Mouse (Mus musculus) right cerebral cortex, postnatal 25 days (tissue): ENCODE measurements at regions not wholly inside any gene's neighbourhood (a gene's known extent, or its start where the extent isn't known, plus 50 kb on each side); places are given as distances from the start of the nearest gene placed in this dataset.

ENCODE experiments used
- DNase-seq: peaks from one replicate; pipeline ENCODE4 v3.0.0; 2022

DNA sequence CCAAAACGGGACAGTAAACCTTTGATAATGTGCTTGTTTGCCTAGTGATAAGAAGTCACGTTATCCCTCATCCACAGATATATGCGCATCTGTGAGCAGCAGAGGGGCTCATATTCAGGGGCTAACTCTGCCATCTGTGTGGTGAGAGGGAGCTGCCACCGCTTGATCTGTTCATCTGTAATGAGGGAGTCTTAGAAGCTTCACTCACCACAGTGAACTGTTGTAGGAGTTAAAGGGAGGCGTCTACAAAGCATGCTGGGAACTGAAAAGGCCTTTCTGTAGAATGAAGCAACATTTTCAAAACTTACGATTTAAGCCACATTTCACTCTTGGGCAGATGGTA lies 324.1 kb upstream of the 1700056E22Rik start:
- no peak for DNase-seq

DNA sequence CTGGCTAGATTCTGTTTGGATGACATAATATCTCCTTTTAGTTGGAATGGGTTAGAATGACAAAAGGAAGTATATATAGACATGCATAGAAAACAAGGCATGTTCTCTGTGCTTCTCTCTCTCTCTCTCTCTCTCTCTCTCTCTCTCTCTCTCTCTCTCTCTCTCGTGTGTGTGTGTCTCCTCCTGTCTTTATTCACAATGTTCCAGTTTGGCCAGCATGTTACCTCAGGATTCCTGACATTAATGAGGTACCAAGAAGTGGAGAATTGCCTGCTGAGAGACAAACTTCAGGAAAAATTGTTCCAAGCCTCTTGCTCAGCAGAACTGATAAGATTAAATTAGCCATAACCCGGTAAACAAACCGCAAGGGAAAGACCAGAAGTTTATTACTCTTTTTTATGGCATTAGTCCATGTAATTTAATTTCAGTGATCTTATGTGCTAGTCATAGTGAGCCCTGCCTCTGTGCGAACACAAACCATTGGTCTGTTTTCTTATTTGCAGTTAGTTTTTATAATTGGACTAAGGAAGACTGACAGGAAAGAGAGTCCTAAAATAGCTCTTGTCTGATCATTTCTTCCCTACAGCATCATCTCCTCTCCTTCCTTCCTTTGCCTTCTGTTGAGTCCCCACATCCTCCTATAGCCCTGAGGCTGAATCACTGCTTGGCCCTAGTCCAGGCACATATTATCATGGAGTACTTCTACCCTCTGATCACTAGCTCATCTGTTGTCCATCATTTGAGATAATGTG lies 323.5 kb upstream of the 1700056E22Rik start:
- DNase-seq: no peak

- no peak for DNase-seq
Observed at GRCm38 (mm10) chr1:184353832-184354449, 319.8 kb upstream of the 1700056E22Rik start.

- no peak for DNase-seq
Observed at GRCm38 (mm10) chr1:184351760-184352159, 317.7 kb upstream of the 1700056E22Rik start.

- no peak for DNase-seq
Observed at GRCm38 (mm10) chr1:184344829-184345228, 310.7 kb upstream of the 1700056E22Rik start.

DNA sequence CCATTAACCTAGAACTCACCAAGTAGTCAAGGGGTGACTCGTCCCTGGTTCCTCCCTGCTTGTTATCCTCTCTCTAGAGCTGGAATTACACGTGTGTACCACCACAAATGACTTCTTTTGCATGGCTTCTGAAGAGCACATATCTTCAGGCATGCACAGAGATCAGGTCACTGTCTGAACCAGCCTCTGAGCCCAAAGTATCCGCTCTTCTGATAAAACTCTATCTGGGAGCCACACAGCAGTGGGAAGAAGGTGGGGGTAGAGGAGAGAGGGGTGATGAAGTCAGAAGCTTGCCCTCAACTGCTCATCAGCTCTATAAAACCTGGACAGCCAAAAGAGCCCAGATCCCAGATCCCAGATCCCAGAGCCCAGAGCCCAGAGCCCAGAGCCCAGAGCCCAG lies 301.9 kb upstream of the 1700056E22Rik start:
- no peak for DNase-seq

GRCm38 (mm10) chr1:184335281-184335680 lies 301.2 kb upstream of the 1700056E22Rik start:
- no peak for DNase-seq

- no peak for DNase-seq
Observed at GRCm38 (mm10) chr1:184334818-184335217, 300.7 kb upstream of the 1700056E22Rik start.

DNA sequence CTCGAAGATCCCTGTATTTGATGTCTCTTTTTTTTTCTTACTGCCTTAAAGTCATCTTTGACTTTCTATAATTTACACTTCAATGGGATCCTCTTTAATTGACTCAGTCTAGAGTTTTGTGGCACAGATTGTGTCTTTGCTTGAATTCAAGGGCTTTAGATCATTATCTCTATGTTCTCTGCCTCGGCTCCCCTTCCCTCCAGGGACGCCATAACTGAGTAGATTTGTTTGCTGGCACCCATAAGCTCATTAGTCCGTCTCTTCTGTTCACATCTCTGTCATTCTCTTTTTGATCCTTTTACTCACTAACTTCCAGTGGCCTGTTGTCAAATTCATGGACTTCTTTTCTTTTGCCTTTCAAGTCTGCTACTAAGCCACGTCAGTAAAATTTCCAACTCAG lies 299.0 kb upstream of the 1700056E22Rik start:
- DNase-seq: no peak

- DNase-seq: no peak
Observed at GRCm38 (mm10) chr1:184330516-184331350, 296.6 kb upstream of the 1700056E22Rik start.

GRCm38 (mm10) chr1:184326191-184326590 lies 292.1 kb upstream of the 1700056E22Rik start:
- no peak for DNase-seq

DNA sequence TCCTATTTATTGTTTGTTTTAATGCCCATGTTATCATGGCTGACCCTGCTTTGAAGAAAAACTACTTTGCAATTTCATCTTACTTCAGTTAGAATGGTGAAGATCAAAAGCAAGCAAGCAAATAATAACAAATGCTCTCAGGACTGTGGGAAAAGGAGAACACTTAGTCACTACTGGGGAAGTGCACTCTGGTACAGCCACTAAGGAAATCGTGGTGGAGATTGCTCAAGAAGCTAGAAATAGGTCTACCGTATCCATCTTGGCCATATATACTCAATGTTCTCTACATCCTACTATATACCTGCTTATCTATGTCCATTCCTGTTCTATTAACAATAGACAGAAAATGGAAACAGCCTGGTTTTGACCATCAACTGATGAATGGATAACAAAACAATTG lies 290.1 kb upstream of the 1700056E22Rik start:
- no peak for DNase-seq

GRCm38 (mm10) chr1:184320521-184321177 lies 286.5 kb upstream of the 1700056E22Rik start:
- no peak for DNase-seq

DNA sequence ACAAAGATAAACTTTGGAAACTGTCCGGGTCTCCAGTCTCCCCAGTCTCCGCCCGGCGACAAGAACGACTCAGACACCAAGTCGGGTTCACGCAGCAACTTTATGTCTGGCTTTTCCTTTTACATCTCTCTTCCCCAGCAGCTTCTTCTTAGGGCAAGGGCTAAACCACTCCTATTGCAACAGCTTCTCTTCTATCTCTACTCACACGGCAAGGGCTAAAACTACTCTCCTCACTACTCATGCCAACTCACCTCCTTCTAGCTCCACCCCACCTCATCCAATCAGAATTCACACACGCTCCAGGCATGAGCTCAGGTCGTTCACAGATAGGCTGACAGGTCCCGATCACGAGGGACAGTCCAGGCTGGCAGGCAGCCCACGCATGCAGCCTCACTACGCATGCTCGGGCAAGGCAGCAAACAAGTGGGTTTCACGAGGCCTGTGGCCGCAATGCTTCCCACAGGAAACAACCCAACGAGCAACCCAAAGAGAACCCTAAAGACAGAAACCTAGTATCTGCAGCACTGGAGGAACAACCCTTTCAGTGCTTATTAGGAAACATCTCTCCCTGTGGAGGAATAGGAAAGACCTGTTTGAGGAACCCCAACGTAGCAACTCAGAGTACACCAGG lies 276.2 kb upstream of the 1700056E22Rik start:
- DNase-seq: no peak

GRCm38 (mm10) chr1:184304813-184305212 lies 270.7 kb upstream of the 1700056E22Rik start:
- DNase-seq: no peak

GRCm38 (mm10) chr1:184304204-184304603 lies 270.1 kb upstream of the 1700056E22Rik start:
- DNase-seq: no peak

DNA sequence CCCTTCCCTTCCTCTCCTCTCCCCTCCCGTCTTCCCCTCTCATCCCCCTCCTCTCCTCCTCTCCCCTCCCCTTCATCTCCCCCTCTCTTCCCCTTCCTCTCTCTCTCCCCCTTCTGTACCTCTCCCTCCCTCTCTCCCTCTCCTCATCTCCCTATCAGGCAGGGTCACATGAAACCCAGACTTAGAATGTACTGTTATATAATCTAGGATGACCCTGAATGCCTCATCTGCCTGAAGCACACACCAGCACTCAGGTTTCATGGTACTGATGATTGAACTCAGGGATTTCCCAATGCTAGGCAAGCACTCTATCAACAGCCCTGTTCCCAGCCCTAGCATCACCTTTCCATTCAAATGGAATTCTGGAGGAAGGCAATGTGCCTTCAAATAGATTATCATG lies 264.6 kb upstream of the 1700056E22Rik start:
- DNase-seq: no peak

GRCm38 (mm10) chr1:184297001-184297740 lies 263.1 kb upstream of the 1700056E22Rik start:
- DNase-seq: no peak

GRCm38 (mm10) chr1:184291129-184291528 lies 257.0 kb upstream of the 1700056E22Rik start:
- no peak for DNase-seq

DNA sequence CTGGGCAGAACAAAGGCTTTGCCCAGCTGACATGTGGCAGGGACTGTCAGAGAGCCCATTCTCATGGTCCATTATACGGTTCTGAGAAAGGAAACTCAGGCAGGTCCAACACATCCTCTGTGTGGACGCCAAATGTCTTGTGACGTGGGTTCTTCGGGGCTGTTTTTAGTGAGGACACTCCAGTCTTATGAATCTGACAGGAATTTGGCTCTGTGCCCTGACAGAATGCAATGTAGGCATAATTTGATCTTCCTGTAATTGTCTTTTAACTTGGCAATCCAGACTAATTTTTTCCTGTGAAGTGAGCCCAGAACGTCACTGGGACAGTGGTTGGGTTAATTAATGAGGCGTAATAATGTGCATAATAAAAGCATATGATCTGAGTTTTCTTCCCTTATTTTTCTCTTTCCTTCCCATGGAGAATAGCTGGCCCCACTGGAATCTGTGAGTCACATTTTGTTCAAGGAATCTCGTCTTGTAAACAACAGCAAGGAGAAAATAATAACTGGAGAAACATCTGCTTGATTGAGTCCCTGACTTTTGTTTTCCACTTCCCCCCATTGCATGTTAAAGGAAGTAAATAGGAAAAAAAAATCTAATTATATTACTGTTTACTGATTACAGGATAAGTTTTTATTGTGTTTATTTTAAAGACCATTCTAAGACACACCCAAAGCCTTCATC lies 255.8 kb upstream of the 1700056E22Rik start:
- DNase-seq: no peak

- DNase-seq: no peak
Observed at GRCm38 (mm10) chr1:184281768-184282167, 247.7 kb upstream of the 1700056E22Rik start.
